Mouse (Mus musculus) gastrocnemius, postnatal 4 days (tissue): Measurements from ENCODE around the gene Morc2a. TPM values are rescaled to one million over a fixed set of nuclear protein-coding genes. Genes with fewer than 3 reads are reported as not detected.

ENCODE experiments used
- DNase-seq, 2 experiments: peaks; one replicate each; pipeline ENCODE4 v3.0.0; 2021 to 2022; ENCODE audit warnings: low spot score in 2 of 2, mixed read lengths in 2 of 2
- total RNA-seq, 2 experiments: library from RNA; stranded (reverse); gene quantifications; 2 replicates each; pipeline ENCODE4 v1.2.3; 2021

Morc2a gene
- total RNA-seq, 2 experiments from 2014 or later: 31.3 to 32.1 TPM

DNA sequence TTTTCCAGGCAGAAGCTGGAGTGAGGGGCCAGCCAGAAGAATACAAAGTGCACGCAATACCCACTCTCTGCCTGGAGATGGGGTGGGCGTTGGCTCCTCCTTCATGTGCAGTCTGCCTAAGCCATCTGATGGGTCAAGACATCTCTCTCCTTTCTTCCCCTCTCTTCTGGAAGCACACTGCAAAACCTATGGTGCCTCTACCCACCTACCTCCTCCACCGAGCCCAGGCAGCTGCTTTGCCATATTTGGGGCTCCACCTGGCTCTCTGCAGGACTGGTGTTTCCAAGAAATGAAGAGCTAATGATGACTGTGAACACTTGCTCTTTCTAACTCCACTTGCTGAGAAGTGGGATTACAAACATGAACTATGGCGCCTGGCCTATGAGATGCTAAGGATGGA is 82.5 kb downstream of the Morc2a start:
- DNase-seq: no peak

DNA sequence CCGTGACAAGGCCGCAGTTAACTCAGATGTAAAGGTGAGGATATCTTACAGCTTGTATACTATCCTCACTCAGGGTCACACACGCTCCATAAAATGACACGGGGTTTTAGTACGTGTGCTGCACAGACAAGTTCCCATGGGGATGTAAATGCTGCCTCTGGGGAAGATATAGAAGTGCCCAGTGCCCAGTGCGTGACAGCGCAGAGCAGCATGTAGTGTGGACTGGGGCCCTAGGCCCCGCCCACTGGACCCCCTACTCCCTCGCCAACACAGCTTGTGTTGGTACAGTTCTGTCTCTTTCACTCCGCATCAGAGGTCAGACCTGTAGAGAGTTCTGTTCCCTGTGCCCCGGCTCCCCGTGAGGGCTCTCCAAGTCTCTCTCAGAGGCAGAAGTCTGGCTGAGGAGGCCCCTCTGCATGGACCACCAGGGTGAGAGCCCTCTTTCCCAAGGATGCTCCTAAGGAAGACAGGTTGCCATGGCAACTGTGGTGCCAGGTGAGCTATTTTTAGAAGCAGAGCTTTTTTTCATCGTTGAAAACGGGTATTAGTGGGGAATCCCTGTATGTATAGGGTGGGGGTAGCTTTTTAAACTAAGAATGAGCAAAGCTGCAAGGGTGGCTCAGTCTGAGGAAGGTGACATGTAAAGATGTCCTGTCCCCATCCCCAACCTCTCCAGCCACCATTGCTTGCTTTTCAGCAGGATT is 85.1 kb downstream of the Morc2a start:
- no peak for DNase-seq

DNA sequence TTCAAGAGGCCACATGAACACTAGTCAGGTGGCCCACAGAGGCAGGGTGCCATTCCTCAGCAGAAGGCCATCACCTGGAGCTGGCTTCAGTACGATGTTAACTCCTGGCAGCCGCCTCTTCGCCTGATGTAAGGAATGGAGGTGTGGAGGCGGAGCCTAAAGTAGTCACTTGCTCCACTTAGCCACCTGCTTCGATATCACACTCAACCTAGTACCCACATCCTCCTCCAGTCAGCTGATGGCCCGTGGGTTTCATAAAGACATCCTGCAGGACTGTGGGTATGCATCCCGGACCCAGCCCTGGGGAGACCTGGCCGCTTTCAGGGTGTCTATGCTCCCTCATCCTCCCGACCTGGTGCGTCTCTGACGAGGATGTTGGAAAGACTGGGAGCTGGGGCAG is 86.7 kb downstream of the Morc2a start:
- no peak for DNase-seq

DNA sequence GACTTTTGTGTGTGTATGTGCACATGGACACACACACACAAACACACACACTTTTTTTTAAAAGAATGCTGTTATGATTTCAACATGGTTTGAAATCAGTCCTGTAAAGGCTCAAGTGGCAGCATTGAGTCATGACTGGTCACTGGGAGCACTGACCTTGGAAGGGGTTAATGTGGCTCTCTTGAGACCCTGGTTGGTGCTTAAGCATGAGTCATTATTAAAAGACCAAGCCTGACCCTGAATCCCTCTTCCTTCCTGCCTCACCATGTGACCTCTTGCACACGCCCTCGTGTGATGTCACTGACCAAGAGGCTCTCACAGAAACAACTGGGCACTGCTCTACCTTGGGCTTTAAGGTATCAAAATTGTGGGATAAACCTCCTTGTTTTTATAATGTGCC is 89.8 kb downstream of the Morc2a start:
- DNase-seq: no peak

Other genes starting within 250 kb of the Morc2a start
- gene Limk2, start 240.0 kb upstream of the Morc2a start, total RNA-seq: 10 to 100 TPM; 23.6 to 28.2 TPM
- 10 to 100 TPM; 24.2 to 26.5 TPM for gene Rnf185, start 196.8 kb upstream of the Morc2a start, total RNA-seq
- gene Pla2g3, start 160.9 kb upstream of the Morc2a start, total RNA-seq: under 1 TPM in 1 of 2 experiments, not detected in 1; 0.10 TPM
- 1 to 10 TPM in 1 of 2 experiments, under 1 TPM in 1; 0.65 to 1.5 TPM for gene Inpp5j, start 144.4 kb upstream of the Morc2a start, total RNA-seq
- 10 to 100 TPM; 85.5 to 88.7 TPM for gene Selenom, start 134.5 kb upstream of the Morc2a start, total RNA-seq
- gene Smtn, start 108.6 kb upstream of the Morc2a start, total RNA-seq: 100 to 1,000 TPM; 283 to 313 TPM
- 1 to 10 TPM; 1.1 to 1.7 TPM for gene Osbp2, start 214.7 kb downstream of the Morc2a start, total RNA-seq
- gene 4921536K21Rik, start 245.9 kb downstream of the Morc2a start, total RNA-seq: under 1 TPM; 0.17 to 0.21 TPM
- gene Dusp18, start 246.0 kb downstream of the Morc2a start, total RNA-seq: 1 to 10 TPM; 4.3 to 4.7 TPM